Mouse (Mus musculus): Measurements from ENCODE around the gene Zfp941. TPM values are rescaled to one million over a fixed set of nuclear protein-coding genes. Genes with fewer than 3 reads are reported as not detected.

Gene Zfp941
- polyA plus RNA-seq, 1 experiment from 2014 or later = 0.96 TPM

DNA sequence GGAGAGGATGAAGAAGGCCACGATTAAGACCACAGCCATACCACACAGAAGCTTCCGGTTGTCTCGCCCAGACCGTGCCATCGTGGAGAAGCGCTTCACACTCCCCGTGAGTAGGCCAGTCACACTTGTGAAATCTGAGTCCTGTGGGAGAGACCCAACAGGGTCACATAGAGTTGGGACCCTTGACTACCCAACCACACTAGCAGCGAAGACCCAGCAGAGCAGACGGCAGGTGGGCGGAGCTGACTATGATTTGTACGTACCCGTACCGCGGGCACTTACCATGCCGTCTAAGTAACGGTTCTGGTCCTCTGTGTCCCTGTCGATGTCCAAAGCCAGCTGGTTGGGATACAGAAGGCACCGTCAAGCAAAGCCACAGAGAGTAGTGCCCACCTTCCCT is 32.5 kb upstream of the Zfp941 start:
- H3K4me2 ChIP-seq = peak overlapping the region; percentile 87; the same call in 1 of the 2 replicates
- WGBS = 91% methylated on average over 18 of the region's 18 CpGs
- H3K27ac ChIP-seq (ENCODE audit: poor library complexity, severe bottlenecking) = no peak overlapping the region
- no peak overlapping the region for H3K9ac ChIP-seq
- H3K36me3 ChIP-seq = peaks cover 50% of the 10 kb centered on the region
- peak overlapping the region; percentile 70; the same call in 1 of the 2 replicates for H3K4me3 ChIP-seq
- ATAC-seq (ENCODE audit: insufficient number of reproducible peaks, low FRiP score) = no peak
- H3K9me3 ChIP-seq (replicated peaks) = no peaks in the 10 kb centered on the region
- peaks cover 22% of the 10 kb centered on the region for H3K4me1 ChIP-seq (replicated peaks)
- H3K27me3 ChIP-seq (replicated peaks) = no peaks in the 10 kb centered on the region

- peaks cover 16% of the 10 kb centered on the region for H3K4me1 ChIP-seq (replicated peaks)
- 86% methylated on average over 9 of the region's 9 CpGs for WGBS
These were observed 31.4 kb upstream of the Zfp941 start for GRCm38 (mm10) chr7:140853386-140853785.

DNA sequence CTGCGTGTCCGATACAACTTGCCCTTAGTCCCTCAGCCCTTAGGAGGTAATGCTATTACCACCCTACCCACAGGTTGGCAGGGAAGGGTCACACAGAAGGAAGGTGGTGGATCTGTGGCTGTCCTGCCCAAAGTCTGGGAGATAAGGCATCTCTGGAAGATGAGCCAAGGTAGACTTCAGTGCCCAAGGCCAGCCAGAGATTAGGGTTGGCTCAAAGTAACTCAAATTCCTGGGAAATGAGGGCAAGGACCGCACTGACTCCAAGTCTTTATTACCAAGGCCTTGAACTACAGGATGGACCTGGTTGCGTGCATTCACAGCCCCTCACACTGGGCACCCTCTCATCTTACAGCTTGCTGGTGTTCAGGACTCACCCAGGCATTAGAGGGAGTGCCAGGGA is 29.9 kb upstream of the Zfp941 start:
- 94% methylated on average over 4 of the region's 4 CpGs for WGBS
- Histone ChIP-seq H3K36me3 (peaks cover 39% of the 10 kb centered on the region), H3K9ac (no peak overlapping the region), H3K9me3 (replicated peaks) (no peaks in the 10 kb centered on the region), H3K27ac (ENCODE audit: poor library complexity, severe bottlenecking) (no peak overlapping the region), H3K4me1 (replicated peaks) (peaks cover 13% of the 10 kb centered on the region), H3K27me3 (replicated peaks) (peaks cover 3% of the 10 kb centered on the region; the same call in 1 of the 2 replicates), H3K4me2 (no peak overlapping the region), H3K4me3 (no peak overlapping the region)
- no peak for ATAC-seq (ENCODE audit: insufficient number of reproducible peaks, low FRiP score)

More at GRCm38 (mm10) chr7:140853386-140853785, 31.4 kb upstream of the Zfp941 start:
- Histone ChIP-seq H3K4me2 (no peak overlapping the region), H3K27me3 (replicated peaks) (no peaks in the 10 kb centered on the region), H3K9me3 (replicated peaks) (no peaks in the 10 kb centered on the region), H3K9ac (no peak overlapping the region), H3K4me3 (no peak overlapping the region), H3K36me3 (peaks cover 39% of the 10 kb centered on the region), H3K27ac (ENCODE audit: poor library complexity, severe bottlenecking) (no peak overlapping the region)
- ATAC-seq (ENCODE audit: insufficient number of reproducible peaks, low FRiP score) = no peak

DNA sequence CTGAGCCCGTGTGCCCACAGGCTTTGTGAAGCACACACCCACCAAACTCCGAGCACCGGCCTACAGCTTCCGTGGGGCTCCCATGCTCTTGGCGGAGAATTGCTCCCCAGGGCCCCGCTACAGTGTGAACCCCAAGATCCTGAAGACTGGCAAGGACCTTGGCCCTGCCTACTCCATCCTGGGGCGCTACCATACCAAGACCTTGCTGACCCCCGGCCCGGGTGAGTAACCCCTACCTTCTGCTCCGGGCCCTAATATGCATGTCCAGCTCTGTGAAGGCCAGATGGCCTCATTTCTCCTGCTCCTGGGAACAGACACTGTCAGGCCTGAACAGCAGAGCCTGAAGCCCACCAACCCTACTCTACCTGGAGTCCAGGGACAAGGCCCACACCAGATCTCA is 26.6 kb upstream of the Zfp941 start:
- peaks cover 24% of the 10 kb centered on the region for H3K36me3 ChIP-seq
- H3K4me1 ChIP-seq (replicated peaks) = peaks cover 4% of the 10 kb centered on the region; the same call in 1 of the 2 replicates
- no peak overlapping the region for H3K27ac ChIP-seq (ENCODE audit: poor library complexity, severe bottlenecking)
- H3K9ac ChIP-seq = no peak overlapping the region
- no peak overlapping the region for H3K4me2 ChIP-seq
- no peak overlapping the region for H3K4me3 ChIP-seq
- 84% methylated on average over 10 of the region's 10 CpGs for WGBS
- no peak for ATAC-seq (ENCODE audit: insufficient number of reproducible peaks, low FRiP score)
- H3K9me3 ChIP-seq (replicated peaks) = no peaks in the 10 kb centered on the region
- peaks cover 30% of the 10 kb centered on the region for H3K27me3 ChIP-seq (replicated peaks)

- Histone ChIP-seq H3K36me3 (peaks cover 18% of the 10 kb centered on the region), H3K4me3 (no peak within 1 kb of the TSS), H3K4me2 (no peak within 1 kb of the TSS), H3K4me1 (replicated peaks) (peaks cover 4% of the 10 kb centered on the region; the same call in 1 of the 2 replicates), H3K27me3 (replicated peaks) (peaks cover 36% of the 10 kb centered on the region), H3K9me3 (replicated peaks) (no peaks in the 10 kb centered on the region), H3K9ac (no peak within 1 kb of the TSS), H3K27ac (ENCODE audit: poor library complexity, severe bottlenecking) (no peak within 1 kb of the TSS)
- no peak for ATAC-seq (ENCODE audit: insufficient number of reproducible peaks, low FRiP score)
- WGBS = 53% methylated on average over 11 of the region's 11 CpGs
These were observed 26.0 kb upstream of the Zfp941 start, which contains the start of gene Odf3 for GRCm38 (mm10) chr7:140847755-140848580. Gene Odf3 (plus strand): TSS chr7:140847805.

GRCm38 (mm10) chr7:140846676-140847075 is 24.7 kb upstream of the Zfp941 start:
- no peak overlapping the region for H3K9ac ChIP-seq
- WGBS = 79% methylated on average over 10 of the region's 10 CpGs
- H3K27ac ChIP-seq (ENCODE audit: poor library complexity, severe bottlenecking) = no peak overlapping the region
- H3K4me3 ChIP-seq = no peak overlapping the region
- peaks cover 47% of the 10 kb centered on the region for H3K27me3 ChIP-seq (replicated peaks)
- H3K9me3 ChIP-seq (replicated peaks) = no peaks in the 10 kb centered on the region
- H3K4me2 ChIP-seq = no peak overlapping the region
- peaks cover 4% of the 10 kb centered on the region; the same call in 1 of the 2 replicates for H3K4me1 ChIP-seq (replicated peaks)
- ATAC-seq (ENCODE audit: insufficient number of reproducible peaks, low FRiP score) = no peak
- peaks cover 5% of the 10 kb centered on the region for H3K36me3 ChIP-seq

GRCm38 (mm10) chr7:140845683-140846082 is 23.7 kb upstream of the Zfp941 start:
- WGBS = 62% methylated on average over 4 of the region's 4 CpGs
- Histone ChIP-seq H3K4me3 (no peak overlapping the region), H3K9me3 (replicated peaks) (no peaks in the 10 kb centered on the region), H3K9ac (no peak overlapping the region), H3K27ac (ENCODE audit: poor library complexity, severe bottlenecking) (no peak overlapping the region), H3K4me1 (replicated peaks) (peaks cover 4% of the 10 kb centered on the region; the same call in 1 of the 2 replicates), H3K27me3 (replicated peaks) (peaks cover 57% of the 10 kb centered on the region), H3K36me3 (no peaks in the 10 kb centered on the region), H3K4me2 (no peak overlapping the region)
- ATAC-seq (ENCODE audit: insufficient number of reproducible peaks, low FRiP score) = no peak

DNA sequence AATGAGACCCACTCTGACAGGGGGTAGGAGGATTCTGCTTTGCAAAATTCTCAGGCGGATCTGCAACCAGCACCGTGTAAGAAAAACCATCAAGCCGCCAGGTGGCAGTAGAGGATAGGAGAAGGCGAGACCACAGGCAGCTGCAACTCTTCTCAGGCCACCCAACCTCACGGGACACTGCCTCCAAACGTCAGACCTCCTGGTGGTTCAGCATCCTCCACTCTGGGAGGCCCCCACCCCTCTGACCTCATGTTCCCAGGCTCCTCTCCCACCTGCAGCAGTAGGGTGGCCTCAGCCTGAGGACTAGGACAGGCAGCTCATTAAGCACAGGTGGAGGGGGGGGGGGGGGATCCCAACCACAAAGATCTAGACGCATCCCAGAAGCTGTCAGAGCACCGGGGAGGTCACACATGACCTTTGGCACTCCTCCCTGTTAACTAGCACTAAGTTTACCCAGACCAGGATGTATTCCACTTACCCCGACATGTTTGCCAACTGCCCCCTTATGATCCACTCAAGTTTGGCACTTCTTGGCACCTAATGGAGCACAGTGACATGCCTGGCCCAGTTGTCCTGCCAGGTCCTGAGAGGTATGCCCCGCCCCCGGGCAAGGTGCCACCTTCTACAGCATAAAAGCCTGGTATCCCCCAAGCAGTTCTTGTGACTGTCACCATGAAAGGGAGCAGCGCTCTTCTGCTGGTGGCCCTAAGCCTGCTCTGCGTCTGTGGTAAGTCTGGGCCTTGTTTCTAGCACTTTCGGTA is 23.1 kb upstream of the Zfp941 start, which contains the start of gene Scgb1c1:
Scgb1c1 (plus strand) TSS at position 643 of the 761 bp plus-strand sequence.
- Histone ChIP-seq H3K36me3 (no peaks in the 10 kb centered on the region), H3K27me3 (replicated peaks) (peaks cover 63% of the 10 kb centered on the region), H3K4me2 (no peak within 1 kb of the TSS), H3K9ac (no peak within 1 kb of the TSS), H3K27ac (ENCODE audit: poor library complexity, severe bottlenecking) (no peak within 1 kb of the TSS), H3K4me1 (replicated peaks) (peaks cover 4% of the 10 kb centered on the region; the same call in 1 of the 2 replicates), H3K9me3 (replicated peaks) (no peaks in the 10 kb centered on the region), H3K4me3 (no peak within 1 kb of the TSS)
- ATAC-seq (ENCODE audit: insufficient number of reproducible peaks, low FRiP score) = peak; percentile 68
- WGBS = 29% methylated on average over 14 of the region's 14 CpGs

DNA sequence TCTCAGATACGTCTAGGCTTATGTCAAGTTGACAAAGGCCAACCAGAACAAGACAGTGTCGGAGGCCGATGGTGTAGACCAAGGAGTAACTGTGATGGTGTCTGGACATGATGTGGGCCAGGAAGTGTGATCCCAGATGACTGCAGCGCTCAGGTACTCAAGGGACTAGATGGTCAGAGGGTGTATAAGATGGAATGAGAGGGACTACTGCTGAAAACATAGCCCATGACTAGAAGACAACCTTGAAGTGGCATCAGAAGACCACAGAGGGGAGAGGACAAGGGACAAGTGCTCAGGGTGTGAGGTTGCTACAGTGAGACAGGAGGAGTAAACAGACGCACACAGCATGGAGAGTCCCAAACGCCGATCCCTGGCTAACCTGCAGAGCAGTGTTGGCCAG is 21.8 kb upstream of the Zfp941 start:
- H3K4me2 ChIP-seq = no peak overlapping the region
- no peaks in the 10 kb centered on the region for H3K9me3 ChIP-seq (replicated peaks)
- no peak for ATAC-seq (ENCODE audit: insufficient number of reproducible peaks, low FRiP score)
- no peaks in the 10 kb centered on the region for H3K36me3 ChIP-seq
- H3K4me1 ChIP-seq (replicated peaks) = peaks cover 4% of the 10 kb centered on the region; the same call in 1 of the 2 replicates
- H3K9ac ChIP-seq = no peak overlapping the region
- no peak overlapping the region for H3K27ac ChIP-seq (ENCODE audit: poor library complexity, severe bottlenecking)
- H3K4me3 ChIP-seq = no peak overlapping the region
- WGBS = 72% methylated on average over 7 of the region's 7 CpGs
- H3K27me3 ChIP-seq (replicated peaks) = peaks cover 75% of the 10 kb centered on the region

- WGBS = 33% methylated on average over 19 of the region's 19 CpGs
- no peaks in the 10 kb centered on the region for H3K9me3 ChIP-seq (replicated peaks)
- no peak overlapping the region for H3K4me3 ChIP-seq
- no peak for ATAC-seq (ENCODE audit: insufficient number of reproducible peaks, low FRiP score)
- peaks cover 82% of the 10 kb centered on the region for H3K27me3 ChIP-seq (replicated peaks)
- no peak overlapping the region for H3K4me2 ChIP-seq
- H3K9ac ChIP-seq = no peak overlapping the region
- H3K27ac ChIP-seq (ENCODE audit: poor library complexity, severe bottlenecking) = no peak overlapping the region
- no peaks in the 10 kb centered on the region for H3K4me1 ChIP-seq (replicated peaks)
- no peaks in the 10 kb centered on the region for H3K36me3 ChIP-seq
These were observed 19.1 kb upstream of the Zfp941 start for GRCm38 (mm10) chr7:140840750-140841735.
